Mouse (Mus musculus) CH12.LX (cell line): Measurements from ENCODE around the gene 3100002H09Rik.

Experiments
- CTCF ChIP-seq, 2 experiments: IDR thresholded peaks in 1 of 2; conservative IDR thresholded peaks in 1 of 2; 2 replicates each; pipeline ENCODE4 v1.5.1; 2011 to 2012; ENCODE audit warnings: low read depth in 2 of 2, low read length in 2 of 2, improper control_type of control experiment in 1 of 2, inconsistent platforms in 1 of 2, mild to moderate bottlenecking in 1 of 2, moderate library complexity in 1 of 2
- E2F4 ChIP-seq: IDR thresholded peaks from 2 replicates; pipeline ENCODE4 v1.6.1; 2011; ENCODE audit warnings: low read depth, low read length, improper control_type of control experiment; ENCODE audit not compliant: insufficient replicate concordance
- MAX ChIP-seq: IDR thresholded peaks from 2 replicates; pipeline ENCODE4 v1.6.1; 2011; ENCODE audit warnings: low read length, improper control_type of control experiment

DNA sequence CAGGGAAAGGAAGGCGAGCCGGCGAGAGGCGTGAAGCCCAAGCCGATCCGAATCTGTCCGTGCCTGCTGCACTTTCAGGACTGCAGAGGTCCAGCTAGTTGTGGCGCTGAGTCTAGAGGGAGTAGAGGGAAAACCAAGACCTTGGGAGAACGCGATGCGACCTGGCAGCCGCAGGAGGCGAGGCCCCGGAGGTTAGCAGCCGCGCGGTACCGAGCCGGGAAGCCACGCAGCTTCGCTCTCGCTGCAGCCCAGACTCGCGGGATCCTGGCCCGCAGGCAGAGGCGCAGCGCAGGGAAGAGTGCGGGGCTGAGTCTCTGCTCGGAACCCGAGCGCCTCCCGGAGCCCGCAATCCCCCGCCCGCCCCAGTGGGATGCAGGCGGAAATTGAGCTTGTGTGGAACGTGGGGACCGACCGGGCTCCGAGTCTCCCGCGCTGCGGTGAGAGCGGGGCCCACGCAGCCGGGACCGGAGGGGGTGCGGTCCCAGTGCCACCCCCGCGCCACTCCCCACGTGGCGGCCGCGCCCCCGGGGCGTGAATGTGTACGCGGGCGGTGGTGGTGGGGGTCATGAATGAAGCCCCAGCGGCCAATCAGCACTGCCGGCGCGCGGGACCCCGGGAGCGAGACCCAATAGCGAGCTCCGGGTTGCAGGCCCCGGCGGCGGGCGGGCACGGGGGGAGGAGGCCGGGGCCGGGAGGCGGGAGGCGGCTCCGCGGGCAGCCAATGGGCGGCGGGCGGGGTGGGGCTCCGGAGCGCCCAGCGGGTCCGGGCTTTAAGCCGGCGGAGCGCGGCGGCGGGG is 46.4 kb upstream of the 3100002H09Rik start:
- no peak for TF ChIP-seq CTCF (conservative IDR thresholded peaks at IDR 0.05 in 1 of 2, IDR thresholded peaks at IDR 0.05 in 1 of 2; ENCODE audit: low read depth in 2 of 2, low read length in 2 of 2)
- no peak for TF ChIP-seq E2F4
- TF ChIP-seq MAX: no peak
